Mouse (Mus musculus) midbrain, postnatal 0 days (tissue): ENCODE results near the gene Polr2j. TPM values are rescaled to one million over a fixed set of nuclear protein-coding genes. Genes with fewer than 3 reads are reported as not detected.

Experiments used
- ATAC-seq: fragments of 200-750 bp; cut with Nextera tagmentation; 2 replicates; pipeline ENCODE4 v1.8.0; 2017; ENCODE audit warnings: moderate number of reproducible peaks, mild to moderate bottlenecking, moderate TSS enrichment, moderate library complexity; ENCODE audit not compliant: low FRiP score
- DNase-seq: peaks from one replicate; pipeline ENCODE4 v3.0.0-alpha.2; 2015; ENCODE audit warnings: low spot score
- H3K27ac ChIP-seq: fragments of 300-500 bp; sonication (generic); 2 replicates; pipeline ENCODE4 v1.5.1; 2014; ENCODE audit warnings: low read depth, mild to moderate bottlenecking, low read length, mixed read lengths
- H3K27me3 ChIP-seq: fragments of 300-500 bp; sonication (generic); 2 replicates; pipeline ENCODE4 v1.6.1; 2014; ENCODE audit warnings: low read length, control low read depth, mixed read lengths; ENCODE audit not compliant: insufficient read depth
- H3K36me3 ChIP-seq: fragments of 300-500 bp; sonication (generic); 2 replicates; pipeline ENCODE4 v1.6.1; 2014; ENCODE audit warnings: low read length, control low read depth, mixed read lengths; ENCODE audit not compliant: insufficient read depth
- H3K4me1 ChIP-seq: fragments of 300-500 bp; sonication (generic); 2 replicates; pipeline ENCODE4 v1.6.1; 2014; ENCODE audit warnings: mild to moderate bottlenecking, control low read depth, antibody characterized with exemption, low read length, mixed read lengths; ENCODE audit not compliant: insufficient read depth
- H3K4me2 ChIP-seq: fragments of 300-500 bp; sonication (generic); 2 replicates; pipeline ENCODE4 v1.6.1; 2014; ENCODE audit warnings: low read depth, mild to moderate bottlenecking, low read length, mixed read lengths; ENCODE audit not compliant: poor library complexity, severe bottlenecking
- H3K4me3 ChIP-seq: fragments of 300-500 bp; sonication (generic); 2 replicates; pipeline ENCODE4 v1.5.1; 2014; ENCODE audit warnings: low read depth, mild to moderate bottlenecking, low read length, moderate library complexity
- H3K9ac ChIP-seq: fragments of 300-500 bp; sonication (generic); replicated peaks from 2 replicates; pipeline ENCODE4 v1.6.1; 2014; ENCODE audit warnings: mild to moderate bottlenecking, low read length, moderate library complexity, mixed read lengths; ENCODE audit not compliant: poor library complexity, severe bottlenecking
- H3K9me3 ChIP-seq: fragments of 300-500 bp; sonication (generic); 2 replicates; pipeline ENCODE4 v1.6.1; 2016; ENCODE audit warnings: low read length, control low read depth
- CTCF ChIP-seq: IDR thresholded peaks from 2 replicates; pipeline ENCODE4 v1.5.1; 2016; ENCODE audit warnings: antibody characterized with exemption, mild to moderate bottlenecking
- WGBS: fragments of 180-500 bp; shearing (Covaris S2); extraction: QIAGEN DNeasy Blood & Tissue Kit; methylation state at CpG from one replicate; pipeline ENCODE4 v1.1.7; 2014; 5-methylcytosine and 5-hydroxymethylcytosine counted together
- polyA plus RNA-seq: library from polyadenylated mRNA; unstranded; fragments of >200 nt; fragmentation: Nextera tagmentation; extraction: Ambion mirVana; gene quantifications from 2 replicates; pipeline ENCODE4 v1.2.1, GENCODE M21; 2015
- total RNA-seq: library from RNA; depleted of rRNA; stranded (reverse); fragments of >200 nt; gene quantifications from 2 replicates; pipeline ENCODE4 v1.2.3, GENCODE M21; 2014

Gene Polr2j
- total and polyA plus RNA-seq, 2 experiments from 2014 or later: 142 to 237 TPM

GRCm38 (mm10) chr5:136139393-136139792 is 23.0 kb downstream of the Polr2j start:
- Histone ChIP-seq H3K9me3 (no peaks in the 10 kb centered on the region), H3K9ac (no peak overlapping the region), H3K27ac (no peak overlapping the region), H3K4me3 (no peak overlapping the region), H3K27me3 (no peaks in the 10 kb centered on the region), H3K4me2 (no peak overlapping the region), H3K4me1 (peaks cover 7% of the 10 kb centered on the region; the same call in 1 of the 2 replicates), H3K36me3 (peaks cover 36% of the 10 kb centered on the region)
- no peak for ATAC-seq
- 94% methylated on average over 13 of the region's 13 CpGs for WGBS
- TF ChIP-seq CTCF: no peak
- no peak for DNase-seq

DNA sequence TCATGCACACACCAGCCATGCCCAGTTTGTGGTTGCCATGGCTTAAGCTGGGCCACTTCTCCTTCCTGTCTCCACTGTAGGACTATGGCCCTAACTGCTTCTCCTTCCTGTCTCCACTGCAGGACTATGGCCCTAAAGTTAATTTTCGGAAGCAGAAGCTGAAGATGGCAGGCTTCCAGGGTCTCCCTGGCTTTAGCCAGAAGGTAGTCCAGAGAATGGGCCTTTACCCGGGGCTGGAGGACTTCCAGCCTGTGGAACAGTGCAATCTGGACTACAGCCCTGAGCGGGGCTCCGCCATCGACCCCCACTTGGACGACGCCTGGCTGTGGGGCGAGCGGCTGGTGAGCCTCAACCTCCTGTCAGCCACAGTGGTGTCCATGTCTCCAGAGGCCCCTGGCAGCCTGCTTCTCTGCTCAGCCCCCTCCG is 23.6 kb downstream of the Polr2j start:
- no peak for TF ChIP-seq CTCF
- DNase-seq (peak; percentile 34), ATAC-seq (no peak)
- WGBS: 89% methylated on average over 10 of the region's 10 CpGs
- H3K4me1 ChIP-seq: peaks cover 3% of the 10 kb centered on the region; the same call in 1 of the 2 replicates
- no peaks in the 10 kb centered on the region for H3K27me3 ChIP-seq
- no peak overlapping the region for H3K4me2 ChIP-seq
- no peaks in the 10 kb centered on the region for H3K9me3 ChIP-seq
- H3K4me3 ChIP-seq: no peak overlapping the region
- H3K36me3 ChIP-seq: peaks cover 36% of the 10 kb centered on the region
- no peak overlapping the region for H3K27ac ChIP-seq
- H3K9ac ChIP-seq: no peak overlapping the region

- no peak for TF ChIP-seq CTCF
- Histone ChIP-seq H3K4me3 (no peak overlapping the region), H3K4me2 (no peak overlapping the region), H3K36me3 (peaks cover 36% of the 10 kb centered on the region), H3K9me3 (no peaks in the 10 kb centered on the region), H3K4me1 (no peaks in the 10 kb centered on the region), H3K27me3 (no peaks in the 10 kb centered on the region), H3K9ac (no peak overlapping the region), H3K27ac (no peak overlapping the region)
- ATAC-seq (no peak), DNase-seq (no peak)
- WGBS: 89% methylated on average over 5 of the region's 5 CpGs
Measured at GRCm38 (mm10) chr5:136142746-136143145, 26.3 kb downstream of the Polr2j start.

DNA sequence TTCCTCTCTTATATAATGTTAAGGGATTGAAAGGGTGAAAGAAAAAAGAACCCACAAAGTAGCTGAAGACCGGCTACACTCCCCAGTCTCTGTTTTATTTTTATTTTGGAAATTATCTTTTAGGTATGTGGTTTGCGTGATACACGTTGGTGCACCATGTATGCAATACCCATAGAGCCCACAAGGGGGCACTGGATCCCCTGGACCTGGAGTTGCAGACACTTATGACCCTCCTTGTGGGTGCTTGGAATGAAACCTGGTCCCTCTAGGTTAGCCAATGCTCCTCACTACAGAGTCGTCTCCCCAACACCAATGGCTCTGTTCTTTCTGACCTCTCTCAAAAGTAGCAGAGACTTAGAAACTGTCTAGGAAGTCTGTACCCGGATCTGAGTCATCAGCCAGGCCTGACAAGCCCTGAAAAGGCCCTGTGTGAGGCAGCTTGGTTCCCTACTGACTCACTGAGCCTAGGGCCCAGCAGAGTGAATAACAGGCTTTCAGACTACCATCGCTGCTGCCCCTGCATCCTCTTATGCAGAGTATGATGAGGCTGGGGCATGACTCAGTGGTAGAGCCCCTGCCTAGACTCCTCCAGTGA is 26.8 kb downstream of the Polr2j start:
- H3K36me3 ChIP-seq: peaks cover 34% of the 10 kb centered on the region
- no peak for DNase-seq
- no peak overlapping the region for H3K27ac ChIP-seq
- H3K4me1 ChIP-seq: no peaks in the 10 kb centered on the region
- TF ChIP-seq CTCF: peak; percentile 41
- WGBS: 90% methylated on average over 6 of the region's 6 CpGs
- no peaks in the 10 kb centered on the region for H3K9me3 ChIP-seq
- no peak overlapping the region for H3K4me3 ChIP-seq
- no peaks in the 10 kb centered on the region for H3K27me3 ChIP-seq
- ATAC-seq: no peak
- H3K9ac ChIP-seq: no peak overlapping the region
- H3K4me2 ChIP-seq: no peak overlapping the region

GRCm38 (mm10) chr5:136144606-136145430 is 28.4 kb downstream of the Polr2j start:
- H3K4me1 ChIP-seq: no peaks in the 10 kb centered on the region
- DNase-seq (no peak), ATAC-seq (no peak)
- no peak overlapping the region for H3K9ac ChIP-seq
- no peak overlapping the region for H3K27ac ChIP-seq
- no peaks in the 10 kb centered on the region for H3K9me3 ChIP-seq
- H3K27me3 ChIP-seq: no peaks in the 10 kb centered on the region
- WGBS: 75% methylated on average over 12 of the region's 12 CpGs
- peaks cover 21% of the 10 kb centered on the region for H3K36me3 ChIP-seq
- H3K4me2 ChIP-seq: no peak overlapping the region
- H3K4me3 ChIP-seq: no peak overlapping the region
- TF ChIP-seq CTCF: no peak

- Histone ChIP-seq H3K4me2 (no peak overlapping the region), H3K4me3 (no peak overlapping the region), H3K9ac (no peak overlapping the region), H3K27me3 (no peaks in the 10 kb centered on the region), H3K9me3 (no peaks in the 10 kb centered on the region), H3K36me3 (peaks cover 2% of the 10 kb centered on the region; the same call in 1 of the 2 replicates), H3K4me1 (no peaks in the 10 kb centered on the region), H3K27ac (no peak overlapping the region)
- 95% methylated on average over 1 of the region's 1 CpGs for WGBS
- DNase-seq: no peak
- no peak for TF ChIP-seq CTCF
- no peak for ATAC-seq
Measured at GRCm38 (mm10) chr5:136146936-136147335, 30.5 kb downstream of the Polr2j start.
